ENCODE assay signal across 19 mouse cellular contexts in the genomic region with DNA sequence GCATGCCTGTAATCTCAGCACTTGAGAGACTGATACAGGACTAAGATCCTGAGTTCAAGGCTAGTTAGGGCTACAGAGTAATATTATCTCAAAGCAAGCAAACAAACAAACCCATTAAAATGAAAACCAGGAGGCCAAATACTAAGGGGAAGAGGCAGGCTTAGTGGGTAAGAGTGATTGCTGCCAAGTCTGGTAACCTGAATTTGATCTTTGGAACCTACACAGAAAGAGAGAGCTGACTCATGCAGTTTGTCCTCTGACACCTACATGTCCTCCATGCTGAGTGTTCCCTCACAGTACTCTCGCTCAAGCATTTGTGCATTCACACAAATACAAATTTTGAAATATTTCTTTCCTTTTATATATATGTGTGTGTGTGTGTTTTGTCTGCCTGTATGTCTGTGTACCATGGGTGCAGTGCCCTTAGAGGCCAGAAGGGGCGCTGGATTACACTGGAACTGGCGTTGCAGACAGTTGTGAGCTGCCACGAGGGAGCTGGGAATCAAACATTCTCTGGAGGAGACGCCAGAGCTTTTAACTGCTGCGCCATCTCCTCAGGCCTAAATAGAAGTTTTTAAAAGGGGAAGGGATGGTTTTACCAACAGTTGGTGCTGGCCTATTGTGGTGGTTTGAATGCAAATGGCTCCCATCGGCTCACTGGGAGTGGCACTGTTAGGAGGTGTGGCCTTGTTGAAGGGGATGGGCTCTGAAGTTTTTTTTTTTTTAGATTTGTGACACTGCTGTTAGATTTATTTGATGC. TPM values are rescaled to one million over a fixed set of nuclear protein-coding genes. Genes with fewer than 3 reads are reported as not detected.
A peak's percentile ranks its signal among the peaks of the same experiment; 100 is the strongest.
DNase-seq lines count a peak whose midpoint lies in the region; ATAC-seq and TF ChIP-seq lines count a peak whose summit lies in the region.
"Had no signal": no experiment of that assay in that cellular context is flagged by ENCODE, and none has a peak within 500 bp of the region (broad histone marks: within the 10 kb centered on the region; RNA-seq: fewer than 3 reads in every experiment).

No protein-coding gene starts in this region.

- peak; percentile 30; the same call in 1 of the 2 replicates for TF ChIP-seq CTCF in intestine, postnatal 0 days (IDR thresholded peaks at IDR 0.05; ENCODE audit: low read depth)
- TF ChIP-seq CTCF in lung, postnatal 0 days (IDR thresholded peaks at IDR 0.05), result 0 out of 2 replicates have a peak, but pooled peaks have one; percentile 16
- peak; percentile 48 to 49 (median 49); a peak in 5 of 6 replicates for TF ChIP-seq CTCF in MEL (IDR thresholded peaks at IDR 0.05 in 2 of 3, conservative IDR thresholded peaks at IDR 0.05 in 1 of 3; ENCODE audit: control insufficient read depth in 1 of 3, insufficient read depth in 1 of 3, low read depth in 2 of 3, low read length in 3 of 3, poor library complexity in 1 of 3, severe bottlenecking in 1 of 3)

- 75% methylated on average over 7 of the region's 7 CpGs for WGBS in intestine, postnatal 0 days
- WGBS in intestine, embryonic 15.5 days, result 69% methylated on average over 7 of the region's 7 CpGs
- 71% methylated on average over 7 of the region's 7 CpGs for WGBS in lung, postnatal 0 days

- DNase-seq in lung, postnatal 0 days (ENCODE audit: low spot score), result no peak
- no peak for DNase-seq in lung, postnatal 14 days
- DNase-seq in MEL (ENCODE audit: low read depth, low spot score), result peak; percentile 45
- DNase-seq in splenic B cell, adult 2 months (ENCODE audit: low read depth, low spot score), result peak; percentile 1
- no peak for DNase-seq in ovary, adult 18-20 months (ENCODE audit: low spot score)
- DNase-seq in adrenal gland, adult (ENCODE audit: inconsistent age in 2 of 2, low spot score in 1 of 2), result no peak
- DNase-seq: adrenal gland, adult 8-10 months; cerebellum, adult 8-10 months; heart, postnatal 4 days; kidney, postnatal 4 days; retina, postnatal 1 day had no signal

- no peak for TF ChIP-seq EP300 in lung, postnatal 0 days (IDR thresholded peaks at IDR 0.05)
- no peak for TF ChIP-seq EP300 in MEL (IDR thresholded peaks at IDR 0.05; ENCODE audit: low read depth in 1 of 2, low read length in 2 of 2)

- no peak overlapping the region for H3K27ac ChIP-seq in intestine, postnatal 0 days (ENCODE audit: low read depth, low read length)
- H3K27ac ChIP-seq in intestine, embryonic 15.5 days, result no peak overlapping the region
- H3K27ac ChIP-seq in lung, postnatal 0 days (ENCODE audit: low read length), result no peak overlapping the region
- no peak overlapping the region for H3K27ac ChIP-seq in MEL (ENCODE audit: control insufficient read depth, low read depth, low read length)
- H3K27ac ChIP-seq: forebrain, embryonic 13.5 days; heart, embryonic 13.5 days; lung, embryonic 15.5 days had no signal

- H3K9me3 ChIP-seq in intestine, postnatal 0 days (ENCODE audit: control insufficient read depth), result no peaks in the 10 kb centered on the region
- no peaks in the 10 kb centered on the region for H3K9me3 ChIP-seq in intestine, embryonic 15.5 days
- no peaks in the 10 kb centered on the region for H3K9me3 ChIP-seq in lung, postnatal 0 days (ENCODE audit: low read length)
- H3K9me3 ChIP-seq in MEL (replicated peaks; ENCODE audit: insufficient read depth, low read length), result no peaks in the 10 kb centered on the region
- H3K9me3 ChIP-seq: lung, embryonic 15.5 days had no signal

- no peaks in the 10 kb centered on the region for H3K36me3 ChIP-seq in intestine, postnatal 0 days (ENCODE audit: control insufficient read depth, insufficient read depth)
- no peaks in the 10 kb centered on the region for H3K36me3 ChIP-seq in intestine, embryonic 15.5 days
- H3K36me3 ChIP-seq in lung, postnatal 0 days (ENCODE audit: insufficient read depth, low read length), result no peaks in the 10 kb centered on the region
- no peaks in the 10 kb centered on the region for H3K36me3 ChIP-seq in MEL (ENCODE audit: control insufficient read depth in 1 of 2, insufficient read depth in 2 of 2, low read length in 2 of 2)
- no peaks in the 10 kb centered on the region for H3K36me3 ChIP-seq in splenic B cell, adult 2 months (ENCODE audit: control insufficient read depth, insufficient read depth, low read length, poor library complexity, severe bottlenecking)
- H3K36me3 ChIP-seq: heart, embryonic 13.5 days; lung, embryonic 15.5 days had no signal

- ATAC-seq in intestine, postnatal 0 days, result no peak
- ATAC-seq in intestine, embryonic 15.5 days, result no peak
- ATAC-seq in lung, postnatal 0 days, result no peak
- ATAC-seq: forebrain, embryonic 13.5 days; intestine, embryonic 16.5 days had no signal

- no peak; the same call in 1 of the 2 replicates for TF ChIP-seq RAD21 in MEL (IDR thresholded peaks at IDR 0.05; ENCODE audit: low read depth, low read length)

- no peak overlapping the region for H3K4me2 ChIP-seq in intestine, postnatal 0 days (replicated peaks; ENCODE audit: low read depth)
- no peak overlapping the region for H3K4me2 ChIP-seq in intestine, embryonic 15.5 days (replicated peaks)
- H3K4me2 ChIP-seq in lung, postnatal 0 days (replicated peaks; ENCODE audit: low read depth, low read length), result no peak overlapping the region
- H3K4me2 ChIP-seq: forebrain, embryonic 13.5 days; heart, embryonic 13.5 days; lung, embryonic 15.5 days had no signal

- TF ChIP-seq POLR2A in MEL (IDR thresholded peaks at IDR 0.05; ENCODE audit: control insufficient read depth in 1 of 2, insufficient read depth in 1 of 2, low read depth in 1 of 2, low read length in 2 of 2, poor library complexity in 1 of 2), result no peak

- no peak overlapping the region for H3K4me3 ChIP-seq in intestine, postnatal 0 days (ENCODE audit: low read depth, low read length)
- no peak overlapping the region for H3K4me3 ChIP-seq in intestine, embryonic 15.5 days (replicated peaks)
- no peak overlapping the region for H3K4me3 ChIP-seq in lung, postnatal 0 days (ENCODE audit: low read depth, low read length)
- no peak overlapping the region for H3K4me3 ChIP-seq in MEL (ENCODE audit: control insufficient read depth in 1 of 2, insufficient read depth in 1 of 2, low read depth in 2 of 2, low read length in 2 of 2)
- H3K4me3 ChIP-seq: forebrain, embryonic 13.5 days; heart, embryonic 13.5 days; lung, embryonic 15.5 days had no signal

- H3K27me3 ChIP-seq in intestine, postnatal 0 days (replicated peaks; ENCODE audit: control insufficient read depth, insufficient read depth, low read length), result no peaks in the 10 kb centered on the region
- no peaks in the 10 kb centered on the region for H3K27me3 ChIP-seq in intestine, embryonic 15.5 days (replicated peaks)
- no peaks in the 10 kb centered on the region for H3K27me3 ChIP-seq in lung, postnatal 0 days (replicated peaks; ENCODE audit: insufficient read depth, low read length)
- H3K27me3 ChIP-seq in MEL (ENCODE audit: control insufficient read depth in 1 of 2, insufficient read depth in 2 of 2, low read length in 2 of 2), result no peaks in the 10 kb centered on the region
- no peaks in the 10 kb centered on the region for H3K27me3 ChIP-seq in splenic B cell, adult 2 months (ENCODE audit: control insufficient read depth, insufficient read depth, low read length, poor library complexity, severe bottlenecking)
- H3K27me3 ChIP-seq: forebrain, embryonic 13.5 days; heart, embryonic 13.5 days; lung, embryonic 15.5 days had no signal

- H3K9ac ChIP-seq in intestine, postnatal 0 days (ENCODE audit: low read depth, low read length), result no peak overlapping the region
- H3K9ac ChIP-seq in intestine, embryonic 15.5 days, result no peak overlapping the region
- no peak overlapping the region for H3K9ac ChIP-seq in lung, postnatal 0 days (replicated peaks; ENCODE audit: low read depth)
- no peak overlapping the region for H3K9ac ChIP-seq in MEL (ENCODE audit: control insufficient read depth, low read depth, low read length, poor library complexity, severe bottlenecking)
- H3K9ac ChIP-seq: forebrain, embryonic 13.5 days; heart, embryonic 13.5 days; lung, embryonic 15.5 days had no signal

- H3K79me2 ChIP-seq in MEL (ENCODE audit: control insufficient read depth, insufficient read depth, low read length, poor library complexity), result no peaks in the 10 kb centered on the region

- H3K4me1 ChIP-seq in intestine, postnatal 0 days (replicated peaks; ENCODE audit: control insufficient read depth, insufficient read depth, low read length), result no peaks in the 10 kb centered on the region
- no peaks in the 10 kb centered on the region for H3K4me1 ChIP-seq in intestine, embryonic 15.5 days (replicated peaks)
- no peaks in the 10 kb centered on the region for H3K4me1 ChIP-seq in lung, postnatal 0 days (ENCODE audit: insufficient read depth, low read depth, low read length)
- no peaks in the 10 kb centered on the region for H3K4me1 ChIP-seq in MEL (ENCODE audit: control insufficient read depth in 1 of 2, insufficient read depth in 2 of 2, low read length in 2 of 2)
- H3K4me1 ChIP-seq: forebrain, embryonic 13.5 days; heart, embryonic 13.5 days; lung, embryonic 15.5 days had no signal

TF ChIP-seq in MEL, 35 proteins besides CTCF, POLR2A, EP300 and RAD21 (continues in another document):
- TF ChIP-seq HCFC1 (IDR thresholded peaks at IDR 0.05; ENCODE audit: low read depth, low read length), result no peak
- TF ChIP-seq USF1 (IDR thresholded peaks at IDR 0.05; ENCODE audit: low read depth, low read length), result no peak
- TF ChIP-seq ELF1 (IDR thresholded peaks at IDR 0.05; ENCODE audit: low read depth, low read length), result no peak
- no peak for TF ChIP-seq MAX (IDR thresholded peaks at IDR 0.05; ENCODE audit: low read length)
- TF ChIP-seq MYB (IDR thresholded peaks at IDR 0.05; ENCODE audit: low read depth, low read length), result no peak
- TF ChIP-seq TCF12 (IDR thresholded peaks at IDR 0.05; ENCODE audit: low read depth, low read length), result no peak
- no peak for TF ChIP-seq USF2 (IDR thresholded peaks at IDR 0.05; ENCODE audit: borderline replicate concordance in 1 of 2, insufficient read depth in 1 of 2, low read depth in 1 of 2, low read length in 2 of 2)
- TF ChIP-seq E2F4 (IDR thresholded peaks at IDR 0.05; ENCODE audit: borderline replicate concordance, low read depth, low read length), result no peak

RNA-seq across cellular contexts. Expression of gene Cog2, which starts 37.0 kb away (rescaled TPM):
- 19.5 and 20.6 TPM in 2 replicates for polyA plus RNA-seq in intestine, postnatal 0 days (2015; fragmentation: Nextera tagmentation; extraction: Ambion mirVana)
- 31.2 and 34.4 TPM in 2 replicates for polyA plus RNA-seq in intestine, embryonic 15.5 days (2015; fragmentation: Nextera tagmentation; extraction: Ambion mirVana)
- polyA plus RNA-seq in lung, postnatal 0 days (2015; fragmentation: Nextera tagmentation; extraction: Ambion mirVana), result 23.5 and 24.5 TPM in 2 replicates
- total RNA-seq in MEL (2012; rRNA removed), result 27.8 and 37.5 TPM in 2 replicates
- 10 to 100 TPM in 1 of 2 experiments, not detected in 1; 32.6 TPM for polyA plus RNA-seq in MEL (2012; ENCODE audit: insufficient read depth in 1 of 2, insufficient read length in 2 of 2, low read depth in 1 of 2, low replicate concordance in 2 of 2, missing spikeins in 1 of 2)

RNA-seq across cellular contexts. Expression of gene Pgbd5, which starts 44.1 kb away (rescaled TPM):
- 1.9 and 2.2 TPM in 2 replicates for polyA plus RNA-seq in intestine, postnatal 0 days (2015; fragmentation: Nextera tagmentation; extraction: Ambion mirVana)
- polyA plus RNA-seq in intestine, embryonic 15.5 days (2015; fragmentation: Nextera tagmentation; extraction: Ambion mirVana), result 2.5 and 2.7 TPM in 2 replicates
- 5.0 and 5.6 TPM in 2 replicates for polyA plus RNA-seq in lung, postnatal 0 days (2015; fragmentation: Nextera tagmentation; extraction: Ambion mirVana)
- total RNA-seq in MEL (2012; rRNA removed), result not detected in 2 replicates
- not detected for polyA plus RNA-seq in MEL (2012; ENCODE audit: insufficient read depth in 1 of 2, insufficient read length in 2 of 2, low read depth in 1 of 2, low replicate concordance in 2 of 2, missing spikeins in 1 of 2)
- total RNA-seq: megakaryocyte-erythroid progenitor cell, adult 5-6 weeks had no signal
- polyA plus RNA-seq: C2C12 had no signal

Comparison
In these comparisons a context has a peak if more than half of its experiments do, and no peak if none do; other contexts are left out.
1. DNase-seq: peak in MEL (single experiment) and splenic B cell, adult 2 months (single experiment); none in lung, postnatal 0 days (single experiment), lung, postnatal 14 days (single experiment), ovary, adult 18-20 months (single experiment) and adrenal gland, adult (0 of 2).
2. Peak in every context shown above with its lines, with median percentiles within 50 percentile points of each other: CTCF ChIP-seq.